Mouse (Mus musculus) C2C12 (cell line): ENCODE results near the gene Slit1. TPM values are rescaled to one million over a fixed set of nuclear protein-coding genes. Genes with fewer than 3 reads are reported as not detected.

Source experiments
- H3K27me3 ChIP-seq: one replicate; pipeline ENCODE4 v1.6.1; 2011; ENCODE audit not compliant: control insufficient read depth, insufficient read depth, insufficient read length
- H3K36me3 ChIP-seq: one replicate; pipeline ENCODE4 v1.6.1; 2011; ENCODE audit not compliant: control insufficient read depth, insufficient read depth
- H3K4me3 ChIP-seq: one replicate; pipeline ENCODE4 v1.5.1; 2011; ENCODE audit warnings: mild to moderate bottlenecking, control low read depth; ENCODE audit not compliant: poor library complexity, insufficient read depth, severe bottlenecking
- H3K79me2 ChIP-seq: one replicate; pipeline ENCODE4 v1.6.1; 2011; ENCODE audit not compliant: control insufficient read depth, insufficient read depth
- H3K79me3 ChIP-seq: one replicate; pipeline ENCODE4 v1.6.1; 2011; ENCODE audit warnings: low read depth, control low read depth
- H3ac ChIP-seq: one replicate; pipeline ENCODE3; 2011; ENCODE audit warnings: low read depth; ENCODE audit not compliant: control insufficient read depth, insufficient read length
- CEBPB ChIP-seq: IDR thresholded peaks from one replicate; pipeline ENCODE4 v1.6.1; 2011; ENCODE audit warnings: low read depth, mild to moderate bottlenecking, control low read depth, moderate library complexity
- CTCF ChIP-seq: IDR thresholded peaks from one replicate; pipeline ENCODE4 v1.5.1; 2011; ENCODE audit not compliant: control insufficient read depth, insufficient read depth, insufficient read length
- FOSL1 ChIP-seq: IDR thresholded peaks from one replicate; pipeline ENCODE4 v1.8.0; 2011; ENCODE audit warnings: mild to moderate bottlenecking, low read length; ENCODE audit not compliant: poor library complexity, insufficient read depth, severe bottlenecking
- MAX ChIP-seq: IDR thresholded peaks from one replicate; pipeline ENCODE4 v1.6.1; 2011; ENCODE audit warnings: mild to moderate bottlenecking, control low read depth
- MYOD1 ChIP-seq: IDR thresholded peaks from one replicate; pipeline ENCODE4 v1.6.1; 2011; ENCODE audit warnings: low read depth; ENCODE audit not compliant: control insufficient read depth, insufficient read length
- MYOG ChIP-seq: IDR thresholded peaks from one replicate; pipeline ENCODE4 v1.6.1; 2011; ENCODE audit not compliant: control insufficient read depth, insufficient read length; ENCODE audit errors: extremely low read depth
- USF1 ChIP-seq: IDR thresholded peaks from one replicate; pipeline ENCODE4 v1.6.1; 2011; ENCODE audit warnings: low read depth, mild to moderate bottlenecking, control low read depth, moderate library complexity
- polyA plus RNA-seq: library from polyadenylated mRNA; unstranded; fragments of >200 nt; fragmentation: generic; extraction: Trizol; gene quantifications from one replicate; pipeline ENCODE4 v1.2.1, GENCODE M21; 2012; ENCODE audit warnings: missing spikeins

Slit1 gene
- polyA plus RNA-seq, 1 experiment = not detected

GRCm38 (mm10) chr19:41697111-41697806 is 46.2 kb downstream of the Slit1 start:
- Histone ChIP-seq H3ac (no peak overlapping the region), H3K79me2 (no peaks in the 10 kb centered on the region), H3K27me3 (peaks cover 36% of the 10 kb centered on the region), H3K36me3 (no peaks in the 10 kb centered on the region), H3K4me3 (no peak overlapping the region), H3K79me3 (no peaks in the 10 kb centered on the region)
- TF ChIP-seq CEBPB (no peak), CTCF (no peak), FOSL1 (no peak), MYOG (no peak), USF1 (no peak), MAX (no peak), MYOD1 (peak; percentile 61)

- H3K27me3 ChIP-seq = peaks cover 37% of the 10 kb centered on the region
Measured at GRCm38 (mm10) chr19:41696443-41696842, 47.0 kb downstream of the Slit1 start.

GRCm38 (mm10) chr19:41695046-41695445 is 48.4 kb downstream of the Slit1 start:
- no peak overlapping the region for H3ac ChIP-seq
- H3K36me3 ChIP-seq = no peaks in the 10 kb centered on the region
- no peaks in the 10 kb centered on the region for H3K79me3 ChIP-seq
- no peaks in the 10 kb centered on the region for H3K79me2 ChIP-seq
- TF ChIP-seq USF1 = no peak
- TF ChIP-seq CTCF = no peak
- no peak for TF ChIP-seq MYOD1
- TF ChIP-seq FOSL1 = no peak
- no peak for TF ChIP-seq CEBPB
- TF ChIP-seq MAX = no peak
- no peak for TF ChIP-seq MYOG
- H3K27me3 ChIP-seq = peaks cover 35% of the 10 kb centered on the region
- H3K4me3 ChIP-seq = no peak overlapping the region

More at GRCm38 (mm10) chr19:41696443-41696842, 47.0 kb downstream of the Slit1 start:
- Histone ChIP-seq H3K79me2 (no peaks in the 10 kb centered on the region), H3ac (no peak overlapping the region), H3K79me3 (no peaks in the 10 kb centered on the region), H3K36me3 (no peaks in the 10 kb centered on the region), H3K4me3 (no peak overlapping the region)
- TF ChIP-seq CTCF (no peak), MYOD1 (no peak), MAX (no peak), USF1 (no peak), MYOG (no peak), CEBPB (no peak), FOSL1 (no peak)

- H3K27me3 ChIP-seq = peaks cover 39% of the 10 kb centered on the region
- no peaks in the 10 kb centered on the region for H3K79me3 ChIP-seq
- TF ChIP-seq MAX (no peak), FOSL1 (no peak), MYOD1 (no peak), MYOG (no peak), CEBPB (no peak), CTCF (no peak), USF1 (no peak)
- H3K4me3 ChIP-seq = no peak overlapping the region
- no peaks in the 10 kb centered on the region for H3K79me2 ChIP-seq
- no peak overlapping the region for H3ac ChIP-seq
- no peaks in the 10 kb centered on the region for H3K36me3 ChIP-seq
Measured at GRCm38 (mm10) chr19:41694610-41695009, 48.9 kb downstream of the Slit1 start.

GRCm38 (mm10) chr19:41693727-41694126 is 49.7 kb downstream of the Slit1 start:
- no peaks in the 10 kb centered on the region for H3K79me3 ChIP-seq
- peaks cover 45% of the 10 kb centered on the region for H3K27me3 ChIP-seq
- no peaks in the 10 kb centered on the region for H3K36me3 ChIP-seq
- H3K4me3 ChIP-seq = no peak overlapping the region
- no peak for TF ChIP-seq USF1
- no peak for TF ChIP-seq FOSL1
- no peak for TF ChIP-seq MAX
- TF ChIP-seq MYOD1 = no peak
- TF ChIP-seq CEBPB = no peak
- no peak for TF ChIP-seq CTCF
- TF ChIP-seq MYOG = no peak
- no peak overlapping the region for H3ac ChIP-seq
- no peaks in the 10 kb centered on the region for H3K79me2 ChIP-seq

GRCm38 (mm10) chr19:41690064-41690463 is 53.4 kb downstream of the Slit1 start:
- no peak for TF ChIP-seq CTCF
- no peak for TF ChIP-seq CEBPB
- TF ChIP-seq MYOG = no peak
- no peak for TF ChIP-seq FOSL1
- no peak for TF ChIP-seq USF1
- no peak for TF ChIP-seq MAX
- TF ChIP-seq MYOD1 = no peak
- Histone ChIP-seq H3ac (no peak overlapping the region), H3K79me3 (no peaks in the 10 kb centered on the region), H3K36me3 (no peaks in the 10 kb centered on the region), H3K79me2 (no peaks in the 10 kb centered on the region), H3K4me3 (no peak overlapping the region), H3K27me3 (peaks cover 64% of the 10 kb centered on the region)
